Mouse (Mus musculus) neural tube, embryonic 12.5 days (tissue): ENCODE results near the gene Pah. TPM values are rescaled to one million over a fixed set of nuclear protein-coding genes. Genes with fewer than 3 reads are reported as not detected.

ENCODE experiments used
- ATAC-seq: fragments of 200-750 bp; cut with Nextera tagmentation; 2 replicates; pipeline ENCODE4 v1.8.0; 2017; ENCODE audit warnings: low read depth, mild to moderate bottlenecking, moderate TSS enrichment, moderate library complexity; ENCODE audit not compliant: low FRiP score
- H3K27ac ChIP-seq: fragments of 300-500 bp; sonication (generic); 2 replicates; pipeline ENCODE4 v1.5.1; 2016
- H3K27me3 ChIP-seq: fragments of 300-500 bp; sonication (generic); replicated peaks from 2 replicates; pipeline ENCODE4 v1.6.1; 2016; ENCODE audit warnings: mild to moderate bottlenecking
- H3K36me3 ChIP-seq: fragments of 300-500 bp; sonication (generic); 2 replicates; pipeline ENCODE4 v1.6.1; 2016; ENCODE audit warnings: mild to moderate bottlenecking
- H3K4me1 ChIP-seq: fragments of 300-500 bp; sonication (generic); 2 replicates; pipeline ENCODE4 v1.6.1; 2016
- H3K4me2 ChIP-seq: fragments of 300-500 bp; sonication (generic); replicated peaks from 2 replicates; pipeline ENCODE4 v1.6.1; 2016; ENCODE audit warnings: mild to moderate bottlenecking
- H3K4me3 ChIP-seq: fragments of 300-500 bp; sonication (generic); 2 replicates; pipeline ENCODE4 v1.5.1; 2016
- H3K9ac ChIP-seq: fragments of 300-500 bp; sonication (generic); 2 replicates; pipeline ENCODE4 v1.6.1; 2016; ENCODE audit warnings: mild to moderate bottlenecking
- H3K9me3 ChIP-seq: fragments of 300-500 bp; sonication (generic); 2 replicates; pipeline ENCODE4 v1.6.1; 2016; ENCODE audit warnings: mild to moderate bottlenecking
- WGBS: fragments of 180-500 bp; shearing (Covaris S2); methylation state at CpG from one replicate; pipeline ENCODE4 v1.1.7; 2016; 5-methylcytosine and 5-hydroxymethylcytosine counted together
- polyA plus RNA-seq: library from polyadenylated mRNA; unstranded; fragments of >200 nt; fragmentation: Nextera tagmentation; extraction: Ambion mirVana; gene quantifications from 2 replicates; pipeline ENCODE4 v1.2.1, GENCODE M21; 2016

The Pah gene
- polyA plus RNA-seq, 1 experiment from 2014 or later: 0.11 TPM

DNA sequence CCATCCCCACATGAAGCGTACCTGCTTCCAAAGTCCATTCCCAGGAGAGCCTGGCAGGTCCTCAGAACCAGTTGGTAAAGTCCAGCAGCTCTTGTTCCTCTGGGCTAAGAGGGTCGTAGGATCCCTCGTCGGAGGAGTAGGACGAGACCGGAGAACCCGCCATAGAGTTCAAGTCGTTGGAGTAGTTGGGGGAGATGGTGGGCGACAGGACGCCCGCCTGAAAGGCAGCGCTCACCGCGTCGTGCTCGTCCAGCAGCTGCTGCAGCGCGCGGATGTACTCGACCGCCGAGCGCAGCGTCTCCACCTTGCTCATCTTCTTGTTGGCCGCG lies 29.3 kb upstream of the Pah start:
- H3K4me1 ChIP-seq: peaks cover 46% of the 10 kb centered on the region

GRCm38 (mm10) chr10:87492661-87493551 lies 28.7 kb upstream of the Pah start:
- no peaks in the 10 kb centered on the region for H3K36me3 ChIP-seq
- peak overlapping the region; percentile 67 for H3K27ac ChIP-seq
- peak overlapping the region; percentile 87 for H3K9ac ChIP-seq
- H3K4me3 ChIP-seq: peak overlapping the region; percentile 63
- peak; percentile 11 for ATAC-seq
- H3K9me3 ChIP-seq: peaks cover 4% of the 10 kb centered on the region; the same call in 1 of the 2 replicates
- H3K4me2 ChIP-seq: peak overlapping the region; percentile 78
- H3K27me3 ChIP-seq: peaks cover 26% of the 10 kb centered on the region
- H3K4me1 ChIP-seq: peaks cover 40% of the 10 kb centered on the region
- WGBS: under 1% methylated on average over 81 of the region's 90 CpGs

More for the DNA sequence above, 29.3 kb upstream of the Pah start:
- peak overlapping the region; percentile 78 for H3K4me2 ChIP-seq
- H3K27ac ChIP-seq: peak overlapping the region; percentile 67; the same call in 1 of the 2 replicates
- no peak for ATAC-seq
- peak overlapping the region; percentile 87 for H3K9ac ChIP-seq
- H3K36me3 ChIP-seq: no peaks in the 10 kb centered on the region
- H3K4me3 ChIP-seq: peak overlapping the region; percentile 63
- WGBS: under 1% methylated on average over 26 of the region's 26 CpGs
- H3K9me3 ChIP-seq: peaks cover 4% of the 10 kb centered on the region; the same call in 1 of the 2 replicates
- H3K27me3 ChIP-seq: peaks cover 31% of the 10 kb centered on the region

- H3K9me3 ChIP-seq: peaks cover 4% of the 10 kb centered on the region; the same call in 1 of the 2 replicates
- WGBS: 0% methylated on average over 33 of the region's 34 CpGs
- peak within 1 kb of the TSS; percentile 87 for H3K9ac ChIP-seq
- H3K36me3 ChIP-seq: no peaks in the 10 kb centered on the region
- peak within 1 kb of the TSS; percentile 63 for H3K4me3 ChIP-seq
- H3K4me2 ChIP-seq: peak within 1 kb of the TSS; percentile 78
- ATAC-seq: peak; percentile 56
- peaks cover 28% of the 10 kb centered on the region for H3K27me3 ChIP-seq
- peaks cover 34% of the 10 kb centered on the region for H3K4me1 ChIP-seq
- peak within 1 kb of the TSS; percentile 67 for H3K27ac ChIP-seq
These were observed 28.0 kb upstream of the Pah start, which contains the start of gene Ascl1 for GRCm38 (mm10) chr10:87493576-87493975. Ascl1 (minus strand) TSS chr10:87493660.

GRCm38 (mm10) chr10:87494176-87494575 lies 27.4 kb upstream of the Pah start:
- 0% methylated on average over 4 of the region's 4 CpGs for WGBS
- peaks cover 31% of the 10 kb centered on the region for H3K27me3 ChIP-seq
- peak overlapping the region; percentile 36; the same call in 1 of the 2 replicates for H3K9ac ChIP-seq
- no peak for ATAC-seq
- peaks cover 4% of the 10 kb centered on the region; the same call in 1 of the 2 replicates for H3K9me3 ChIP-seq
- peak overlapping the region; percentile 78 for H3K4me2 ChIP-seq
- peak overlapping the region; percentile 63 for H3K4me3 ChIP-seq
- H3K36me3 ChIP-seq: no peaks in the 10 kb centered on the region
- no peak overlapping the region for H3K27ac ChIP-seq
- H3K4me1 ChIP-seq: peaks cover 32% of the 10 kb centered on the region

GRCm38 (mm10) chr10:87494596-87494995 lies 27.0 kb upstream of the Pah start:
- no peak overlapping the region for H3K27ac ChIP-seq
- H3K27me3 ChIP-seq: peaks cover 31% of the 10 kb centered on the region
- no peaks in the 10 kb centered on the region for H3K36me3 ChIP-seq
- H3K4me1 ChIP-seq: peaks cover 28% of the 10 kb centered on the region
- peak overlapping the region; percentile 63 for H3K4me3 ChIP-seq
- peaks cover 4% of the 10 kb centered on the region; the same call in 1 of the 2 replicates for H3K9me3 ChIP-seq
- ATAC-seq: peak; percentile 27; the same call in 1 of the 2 replicates
- peak overlapping the region; percentile 78 for H3K4me2 ChIP-seq
- H3K9ac ChIP-seq: no peak overlapping the region
- WGBS: under 1% methylated on average over 18 of the region's 18 CpGs

DNA sequence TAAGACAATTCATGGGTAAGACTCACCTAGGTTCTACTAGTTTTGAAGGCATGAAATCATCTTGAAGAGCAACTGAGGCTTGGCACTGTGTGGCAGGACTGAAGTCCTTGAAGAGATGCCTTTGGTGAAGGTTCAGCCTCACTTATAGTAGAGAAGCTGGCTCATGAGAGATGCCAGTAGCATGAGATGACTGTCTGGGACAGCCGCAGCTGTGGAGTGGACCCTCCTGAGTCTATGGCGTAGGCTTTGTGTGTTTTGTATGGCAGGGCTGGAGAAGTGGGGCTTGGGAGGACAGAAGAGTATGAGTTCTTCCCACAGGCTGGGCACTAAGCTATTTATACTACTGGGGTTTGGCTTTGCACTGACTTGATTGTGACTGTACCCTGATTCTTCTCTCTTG lies 24.5 kb upstream of the Pah start:
- H3K4me3 ChIP-seq: no peak overlapping the region
- H3K27ac ChIP-seq: no peak overlapping the region
- H3K36me3 ChIP-seq: no peaks in the 10 kb centered on the region
- ATAC-seq: no peak
- H3K27me3 ChIP-seq: peaks cover 31% of the 10 kb centered on the region
- 88% methylated on average over 2 of the region's 2 CpGs for WGBS
- no peak overlapping the region for H3K4me2 ChIP-seq
- H3K9me3 ChIP-seq: peaks cover 4% of the 10 kb centered on the region; the same call in 1 of the 2 replicates
- H3K4me1 ChIP-seq: peaks cover 29% of the 10 kb centered on the region
- H3K9ac ChIP-seq: no peak overlapping the region

DNA sequence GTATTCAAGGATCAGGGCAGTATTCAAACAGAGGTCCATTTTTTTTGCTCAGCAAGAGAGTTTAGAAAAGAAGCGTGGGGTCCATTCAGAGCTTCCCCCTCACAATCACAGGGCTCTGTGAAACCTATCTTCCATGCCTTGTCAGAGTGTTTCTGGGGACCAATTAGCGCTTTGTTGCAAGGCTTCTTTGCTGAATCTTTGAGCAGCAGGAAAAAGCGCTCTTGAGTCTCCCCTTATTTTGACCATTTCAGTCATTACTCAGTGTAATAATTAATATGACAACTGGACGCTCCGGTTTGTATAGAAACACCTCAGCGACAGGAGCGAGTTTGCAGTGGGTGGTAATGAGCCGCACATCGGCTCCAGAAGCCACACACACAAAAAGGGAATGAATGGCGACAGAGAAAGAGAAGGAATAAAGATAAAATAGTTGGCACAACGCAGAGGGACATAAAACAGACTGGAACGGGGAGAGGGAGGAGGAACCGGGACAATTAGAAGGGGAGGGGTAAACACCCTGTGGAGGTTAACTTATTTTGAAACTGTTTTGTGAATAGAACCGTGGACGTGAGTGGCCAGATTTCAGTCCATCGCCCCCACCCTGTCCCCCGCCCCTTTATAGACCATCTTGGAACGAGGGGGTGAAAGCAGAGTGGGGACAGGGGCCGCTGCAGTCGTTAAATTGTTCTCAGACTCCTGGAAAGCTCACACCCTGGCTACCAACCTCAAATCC lies 20.5 kb upstream of the Pah start:
- WGBS: 3% methylated on average over 20 of the region's 20 CpGs
- H3K27me3 ChIP-seq: peaks cover 24% of the 10 kb centered on the region
- H3K9me3 ChIP-seq: peaks cover 2% of the 10 kb centered on the region; the same call in 1 of the 2 replicates
- H3K4me3 ChIP-seq: peak overlapping the region; percentile 9; the same call in 1 of the 2 replicates
- no peak overlapping the region for H3K27ac ChIP-seq
- peaks cover 17% of the 10 kb centered on the region for H3K4me1 ChIP-seq
- no peaks in the 10 kb centered on the region for H3K36me3 ChIP-seq
- H3K4me2 ChIP-seq: peak overlapping the region; percentile 54
- ATAC-seq: peak; percentile 76
- 0 out of 2 replicates have a peak overlapping the region, but pooled peaks have one; percentile 3 for H3K9ac ChIP-seq

- peak; percentile 39 for ATAC-seq
- Histone ChIP-seq H3K4me2 (peak overlapping the region; percentile 54), H3K27ac (no peak overlapping the region), H3K9me3 (no peaks in the 10 kb centered on the region), H3K27me3 (peaks cover 22% of the 10 kb centered on the region), H3K36me3 (no peaks in the 10 kb centered on the region), H3K4me1 (peaks cover 17% of the 10 kb centered on the region), H3K9ac (0 out of 2 replicates have a peak overlapping the region, but pooled peaks have one; percentile 3), H3K4me3 (peak overlapping the region; percentile 9; the same call in 1 of the 2 replicates)
- 4% methylated on average over 7 of the region's 7 CpGs for WGBS
These were observed 19.9 kb upstream of the Pah start for GRCm38 (mm10) chr10:87501659-87502042.

- H3K27me3 ChIP-seq: peaks cover 16% of the 10 kb centered on the region
- peak; percentile 37 for ATAC-seq
- H3K36me3 ChIP-seq: no peaks in the 10 kb centered on the region
- H3K9me3 ChIP-seq: no peaks in the 10 kb centered on the region
- H3K27ac ChIP-seq: no peak overlapping the region
- 11% methylated on average over 5 of the region's 5 CpGs for WGBS
- H3K4me1 ChIP-seq: peaks cover 17% of the 10 kb centered on the region
- H3K4me2 ChIP-seq: peak overlapping the region; percentile 54
- no peak overlapping the region for H3K9ac ChIP-seq
- no peak overlapping the region for H3K4me3 ChIP-seq
These were observed 19.3 kb upstream of the Pah start for GRCm38 (mm10) chr10:87502283-87502682.

DNA sequence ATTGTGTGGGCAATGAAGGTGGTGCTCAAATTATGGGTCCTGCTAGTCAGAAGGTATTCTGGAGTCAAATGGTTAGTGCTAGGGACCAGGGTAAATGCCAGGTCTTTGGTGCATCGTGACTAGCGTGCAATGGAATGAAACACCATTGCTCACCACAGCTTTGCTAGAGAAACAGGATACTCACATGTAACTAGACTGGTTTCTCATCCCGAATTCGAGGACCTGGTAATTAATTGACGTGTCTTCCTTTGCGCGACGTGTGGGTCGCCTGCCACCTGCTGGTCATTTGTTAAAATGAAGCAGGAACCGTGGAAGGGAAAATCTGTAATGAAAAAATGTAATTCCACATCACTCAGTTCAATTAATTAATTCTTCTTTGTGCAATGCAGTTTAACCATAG lies 17.6 kb upstream of the Pah start:
- Histone ChIP-seq H3K9ac (no peak overlapping the region), H3K27me3 (peaks cover 11% of the 10 kb centered on the region; the same call in 1 of the 2 replicates), H3K4me2 (peak overlapping the region; percentile 33; the same call in 1 of the 2 replicates), H3K9me3 (no peaks in the 10 kb centered on the region), H3K36me3 (no peaks in the 10 kb centered on the region), H3K4me3 (no peak overlapping the region), H3K27ac (no peak overlapping the region), H3K4me1 (peaks cover 17% of the 10 kb centered on the region)
- ATAC-seq: no peak
- WGBS: 2% methylated on average over 10 of the region's 10 CpGs

GRCm38 (mm10) chr10:87508581-87508980 lies 13.0 kb upstream of the Pah start:
- Histone ChIP-seq H3K9ac (no peak overlapping the region), H3K9me3 (no peaks in the 10 kb centered on the region), H3K4me3 (no peak overlapping the region), H3K4me2 (no peak overlapping the region), H3K27ac (no peak overlapping the region), H3K4me1 (no peaks in the 10 kb centered on the region), H3K27me3 (no peaks in the 10 kb centered on the region), H3K36me3 (no peaks in the 10 kb centered on the region)
- 92% methylated on average over 4 of the region's 4 CpGs for WGBS
- ATAC-seq: no peak

DNA sequence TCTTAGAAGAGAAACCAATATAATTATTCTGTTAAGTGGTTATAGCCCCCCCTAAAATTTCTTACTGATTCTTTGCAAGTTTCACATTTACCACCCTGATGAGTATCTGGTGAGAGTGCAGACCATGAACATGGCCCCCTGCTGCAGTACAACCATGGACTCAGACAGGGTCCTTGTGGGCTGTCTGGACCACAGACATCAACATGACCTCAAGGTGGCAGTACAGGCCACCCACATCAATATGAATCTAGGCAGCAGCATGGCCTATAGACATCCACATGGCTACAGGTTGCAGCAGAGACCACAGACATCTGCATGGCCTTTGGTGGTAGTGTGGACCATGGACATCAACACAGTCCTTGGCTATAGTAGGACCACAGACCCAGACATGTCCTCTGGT lies 8.5 kb upstream of the Pah start:
- no peaks in the 10 kb centered on the region for H3K4me1 ChIP-seq
- no peaks in the 10 kb centered on the region for H3K36me3 ChIP-seq
- H3K27ac ChIP-seq: no peak overlapping the region
- no peak overlapping the region for H3K4me3 ChIP-seq
- H3K9ac ChIP-seq: no peak overlapping the region
- H3K4me2 ChIP-seq: no peak overlapping the region
- H3K9me3 ChIP-seq: no peaks in the 10 kb centered on the region
- H3K27me3 ChIP-seq: no peaks in the 10 kb centered on the region
- no peak for ATAC-seq
